Mouse (Mus musculus): ENCODE measurements around the gene Eif2s1. TPM values are rescaled to one million over a fixed set of nuclear protein-coding genes. Genes with fewer than 3 reads are reported as not detected.
A peak's percentile ranks its signal among the peaks of the same experiment; 100 is the strongest.

The Eif2s1 gene
- polyA plus RNA-seq, 1 experiment from 2014 or later = 70.4 TPM

GRCm38 (mm10) chr12:78874581-78874980, 13.0 kb downstream of the Eif2s1 start:
- ChIA-PET CTCF (no interaction called here), POLR2A (no interaction called here)
- ATAC-seq (no peak), DNase-seq (ENCODE audit: low read depth, low spot score) (no peak)
- in situ Hi-C loops (cut with MboI; ENCODE audit: low pct_unique_long_range_greater_than_20kb) = no loop called here
- TF ChIP-seq CTCF (IDR thresholded peaks at IDR 0.05) = peak; percentile 28
- H3K27me3 ChIP-seq = no peaks in the 10 kb centered on the region

GRCm38 (mm10) chr12:78890062-78890461, 28.4 kb downstream of the Eif2s1 start:
- no peak for DNase-seq (ENCODE audit: low read depth, low spot score)
- TF ChIP-seq CTCF (IDR thresholded peaks at IDR 0.05) = no peak
- no peaks in the 10 kb centered on the region for H3K27me3 ChIP-seq
- CTCF ChIA-PET = interaction anchor here (2.3 kb wide), 1 partner anchor 10 kb away, joined by 7 read pairs; no protein-coding TSS in a partner anchor
- POLR2A ChIA-PET = no interaction called here
- ATAC-seq = no peak
- in situ Hi-C loops (cut with MboI; ENCODE audit: low pct_unique_long_range_greater_than_20kb) = no loop called here

GRCm38 (mm10) chr12:78891149-78891548, 29.5 kb downstream of the Eif2s1 start:
- DNase-seq (ENCODE audit: low read depth, low spot score) (no peak), ATAC-seq (no peak)
- in situ Hi-C loops (cut with MboI; ENCODE audit: low pct_unique_long_range_greater_than_20kb) = no loop called here
- H3K27me3 ChIP-seq = no peaks in the 10 kb centered on the region
- ChIA-PET POLR2A (no interaction called here), CTCF (interaction anchor here (1.0 kb wide), 1 partner anchor 10 kb away, joined by 3 read pairs; no protein-coding TSS in a partner anchor)
- TF ChIP-seq CTCF (IDR thresholded peaks at IDR 0.05) = no peak

DNA sequence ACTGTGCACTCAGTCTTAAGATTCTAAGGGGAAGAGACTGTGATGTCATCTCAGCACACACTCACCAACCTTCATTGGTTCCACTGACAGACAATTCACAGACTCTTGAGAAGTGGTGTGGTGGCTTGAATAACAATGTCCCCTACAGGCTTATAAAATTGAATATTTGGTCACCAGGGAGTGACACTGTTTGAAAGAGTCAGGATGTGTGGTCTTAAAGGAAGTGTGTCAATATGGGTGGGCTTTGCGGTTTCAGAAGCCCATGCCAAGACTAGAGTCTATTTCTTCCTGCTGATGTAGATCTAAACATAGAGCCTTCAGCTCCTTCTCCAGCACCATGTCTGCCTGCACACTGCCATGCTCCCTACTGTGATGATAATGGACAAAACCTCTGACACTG, 36.2 kb downstream of the Eif2s1 start:
- in situ Hi-C loops (cut with MboI; ENCODE audit: low pct_unique_long_range_greater_than_20kb) = no loop called here
- no peak for ATAC-seq
- DNase-seq (ENCODE audit: low read depth, low spot score) = no peak
- CTCF ChIA-PET = interaction anchor here (1.1 kb wide), 1 partner anchor 12 kb away, joined by 3 read pairs; no protein-coding TSS in a partner anchor
- POLR2A ChIA-PET = no interaction called here
- no peaks in the 10 kb centered on the region for H3K27me3 ChIP-seq
- no peak for TF ChIP-seq CTCF (IDR thresholded peaks at IDR 0.05)

DNA sequence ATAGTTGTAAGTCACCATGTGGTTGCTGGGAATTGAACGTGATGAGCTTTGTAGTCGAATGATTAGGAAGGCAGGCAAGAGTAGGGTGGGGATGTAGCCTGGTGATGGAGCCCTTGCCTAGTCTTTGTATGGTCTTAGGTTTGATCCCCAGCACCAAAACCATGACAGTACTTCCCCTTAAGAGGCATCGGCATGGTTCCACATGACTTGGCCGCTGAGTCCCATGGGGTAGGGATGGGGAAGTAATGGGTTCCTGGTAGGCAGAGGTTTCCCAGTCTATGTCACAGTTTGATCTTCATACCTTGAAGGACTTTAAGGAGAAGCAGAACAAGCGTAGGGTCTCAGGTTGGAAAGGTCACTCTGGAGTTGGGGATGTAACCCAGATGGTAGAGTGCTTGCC, 39.8 kb downstream of the Eif2s1 start:
- POLR2A ChIA-PET = no interaction called here
- TF ChIP-seq CTCF (IDR thresholded peaks at IDR 0.05) = no peak
- H3K27me3 ChIP-seq = no peaks in the 10 kb centered on the region
- DNase-seq (ENCODE audit: low read depth, low spot score) = no peak
- in situ Hi-C loops (cut with MboI; ENCODE audit: low pct_unique_long_range_greater_than_20kb) = no loop called here
- ATAC-seq = no peak
- CTCF ChIA-PET = no interaction called here

DNA sequence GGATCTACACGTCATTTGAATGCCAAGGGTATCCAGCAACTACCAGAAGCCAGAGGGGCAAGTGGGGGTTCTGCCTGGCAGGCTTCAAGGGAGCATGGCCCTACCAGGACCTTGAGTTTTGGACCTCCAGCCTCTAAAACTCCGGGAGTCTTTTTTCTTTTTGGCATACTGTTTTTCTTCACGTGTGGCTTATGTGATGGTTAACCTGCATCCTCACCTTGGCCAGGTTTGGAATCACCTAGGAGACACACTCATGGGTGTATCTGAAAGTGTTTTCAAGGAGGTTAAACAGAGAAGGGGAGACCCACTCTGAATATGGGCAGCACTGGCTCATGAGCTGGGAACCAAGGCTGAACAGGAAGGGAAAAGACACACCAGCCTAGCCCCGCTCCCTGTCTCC, 41.7 kb downstream of the Eif2s1 start:
- ATAC-seq (no peak), DNase-seq (ENCODE audit: low read depth, low spot score) (no peak)
- CTCF ChIA-PET = no interaction called here
- in situ Hi-C loops (cut with MboI; ENCODE audit: low pct_unique_long_range_greater_than_20kb) = no loop called here
- TF ChIP-seq CTCF (IDR thresholded peaks at IDR 0.05) = no peak
- H3K27me3 ChIP-seq = no peaks in the 10 kb centered on the region
- POLR2A ChIA-PET = no interaction called here

DNA sequence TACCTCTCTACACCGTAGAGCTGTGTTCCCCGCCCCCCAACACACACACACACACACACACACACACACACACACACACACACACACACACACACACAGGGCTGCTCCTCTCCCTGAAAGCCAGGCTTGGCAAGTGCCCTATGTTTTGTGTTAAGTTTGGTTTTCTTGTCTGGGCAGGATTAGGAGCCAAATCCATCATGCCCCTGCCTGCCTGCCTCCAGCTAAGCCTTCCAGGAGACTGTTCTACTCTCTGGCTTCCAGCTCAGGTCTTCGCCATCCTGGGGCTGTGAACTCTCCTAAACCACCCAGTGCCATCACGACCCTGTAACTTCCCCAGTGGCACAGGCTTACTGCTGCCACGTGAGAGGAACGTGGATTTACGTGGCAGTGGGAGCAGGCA, 42.9 kb downstream of the Eif2s1 start:
- in situ Hi-C loops (cut with MboI; ENCODE audit: low pct_unique_long_range_greater_than_20kb) = no loop called here
- CTCF ChIA-PET = no interaction called here
- POLR2A ChIA-PET = interaction anchor here (0.7 kb wide), 1 partner anchor 15 kb away, joined by 4 read pairs; no protein-coding TSS in a partner anchor
- ATAC-seq (no peak), DNase-seq (ENCODE audit: low read depth, low spot score) (no peak)
- H3K27me3 ChIP-seq = no peaks in the 10 kb centered on the region
- no peak for TF ChIP-seq CTCF (IDR thresholded peaks at IDR 0.05)

DNA sequence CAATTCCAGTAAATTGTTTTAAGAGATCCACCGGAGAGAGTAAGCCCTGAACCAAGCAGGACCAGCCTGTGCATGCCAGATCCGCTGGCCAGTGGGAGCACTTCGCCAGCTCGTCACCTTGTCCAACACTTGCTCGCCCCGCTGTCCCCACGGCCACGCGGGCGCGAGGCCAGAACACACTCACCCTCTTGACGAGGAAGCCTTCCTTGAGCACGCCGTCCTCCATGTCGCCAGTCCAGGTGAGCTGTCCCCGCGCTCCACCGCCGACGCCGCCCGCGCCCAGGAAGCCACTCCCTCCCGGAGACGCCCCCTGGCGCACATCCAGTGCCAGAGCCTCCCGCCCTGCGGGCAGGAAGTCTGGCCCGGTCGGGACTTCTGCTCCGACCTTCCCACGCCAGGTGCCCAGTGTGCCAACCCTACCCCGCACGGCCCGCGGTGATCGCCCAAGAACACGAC, 45.1 kb downstream of the Eif2s1 start, which contains the start of gene Plek2:
Plek2 (minus strand) TSS at position 258 of the 456 bp plus-strand sequence.
- ATAC-seq (no peak), DNase-seq (ENCODE audit: low read depth, low spot score) (no peak)
- in situ Hi-C loops (cut with MboI; ENCODE audit: low pct_unique_long_range_greater_than_20kb) = no loop called here
- ChIA-PET POLR2A (no interaction called here), CTCF (no interaction called here)
- TF ChIP-seq CTCF (IDR thresholded peaks at IDR 0.05) = no peak
- H3K27me3 ChIP-seq = no peaks in the 10 kb centered on the region

DNA sequence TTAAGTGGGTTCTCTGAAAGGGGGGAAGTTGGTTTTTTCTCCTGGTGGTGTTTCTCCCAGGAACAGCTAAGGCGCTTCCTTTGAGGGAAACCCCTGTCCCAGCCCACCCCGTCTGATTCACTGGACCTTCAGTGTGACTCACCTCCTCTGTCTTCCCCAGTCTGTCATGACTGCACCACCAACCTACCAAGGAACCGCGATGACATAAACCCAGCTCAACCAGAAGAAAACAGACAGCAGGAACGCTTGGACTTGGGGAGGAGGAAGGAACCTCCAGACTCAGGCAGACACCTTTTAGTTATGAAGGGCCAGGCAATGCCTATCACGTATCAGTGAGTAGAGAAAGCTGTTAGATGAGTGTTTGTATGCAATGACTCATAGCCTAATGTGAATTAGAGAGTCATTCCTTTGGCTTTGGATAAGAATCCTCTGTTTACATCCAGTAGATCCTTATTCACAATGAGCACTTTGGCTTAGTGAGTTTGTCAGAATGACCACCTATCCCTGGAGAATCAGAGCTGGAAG, 46.5 kb downstream of the Eif2s1 start:
- ATAC-seq (peak; percentile 79), DNase-seq (ENCODE audit: low read depth, low spot score) (peak; percentile 65)
- TF ChIP-seq CTCF (IDR thresholded peaks at IDR 0.05) = no peak
- no peaks in the 10 kb centered on the region for H3K27me3 ChIP-seq
- ChIA-PET CTCF (interaction anchor here (1.0 to 1.5 kb wide), 2 partner anchors 20 to 184 kb away, joined by 4 read pairs; no protein-coding TSS in a partner anchor), POLR2A (no interaction called here)
- in situ Hi-C loops (cut with MboI; ENCODE audit: low pct_unique_long_range_greater_than_20kb) = no loop called here

DNA sequence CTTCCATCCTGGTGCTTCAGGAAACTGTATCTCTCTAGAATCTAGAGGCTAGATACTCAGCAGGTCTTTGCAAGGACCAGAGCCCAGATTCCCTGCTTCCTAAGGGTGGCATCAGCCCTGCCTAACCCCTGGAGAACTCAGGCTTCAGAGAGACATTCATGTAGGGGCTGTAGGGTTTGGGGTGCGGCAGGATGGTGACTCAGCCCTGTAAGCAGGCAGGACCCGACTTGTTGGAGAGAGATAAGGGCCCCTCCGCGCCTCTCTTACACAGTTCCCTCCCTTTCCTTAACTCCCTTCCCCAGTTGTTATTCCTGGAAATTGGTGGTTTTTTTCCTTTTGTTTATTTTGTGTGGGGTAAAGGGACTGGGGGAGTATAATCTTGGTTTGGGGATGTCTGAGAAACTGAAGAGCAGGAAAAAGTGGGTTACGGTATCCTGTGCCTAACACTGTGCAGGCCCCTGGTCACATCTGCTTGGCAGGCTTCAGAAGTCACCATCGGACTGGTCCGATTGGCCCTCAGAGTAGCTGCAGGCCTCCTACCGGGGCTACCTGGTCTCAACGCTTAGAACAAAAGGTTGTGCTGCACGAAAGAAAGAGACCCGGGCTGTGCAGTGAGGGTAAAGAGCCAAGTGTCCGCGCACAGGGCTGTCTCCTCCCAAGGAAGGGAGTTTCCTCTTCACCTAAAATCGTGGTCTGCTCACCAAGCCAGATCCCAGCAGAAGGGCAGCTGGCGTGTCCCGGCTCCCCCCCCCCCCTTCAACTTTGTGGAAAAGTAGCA, 49.3 kb downstream of the Eif2s1 start:
- DNase-seq (ENCODE audit: low read depth, low spot score) (no peak), ATAC-seq (no peak)
- in situ Hi-C loops (cut with MboI; ENCODE audit: low pct_unique_long_range_greater_than_20kb) = no loop called here
- CTCF ChIA-PET = interaction anchor here (1.2 to 1.3 kb wide), 2 partner anchors 8 to 12 kb away, joined by 3 to 4 read pairs; no protein-coding TSS in a partner anchor
- POLR2A ChIA-PET = no interaction called here
- no peaks in the 10 kb centered on the region for H3K27me3 ChIP-seq
- no peak for TF ChIP-seq CTCF (IDR thresholded peaks at IDR 0.05)

DNA sequence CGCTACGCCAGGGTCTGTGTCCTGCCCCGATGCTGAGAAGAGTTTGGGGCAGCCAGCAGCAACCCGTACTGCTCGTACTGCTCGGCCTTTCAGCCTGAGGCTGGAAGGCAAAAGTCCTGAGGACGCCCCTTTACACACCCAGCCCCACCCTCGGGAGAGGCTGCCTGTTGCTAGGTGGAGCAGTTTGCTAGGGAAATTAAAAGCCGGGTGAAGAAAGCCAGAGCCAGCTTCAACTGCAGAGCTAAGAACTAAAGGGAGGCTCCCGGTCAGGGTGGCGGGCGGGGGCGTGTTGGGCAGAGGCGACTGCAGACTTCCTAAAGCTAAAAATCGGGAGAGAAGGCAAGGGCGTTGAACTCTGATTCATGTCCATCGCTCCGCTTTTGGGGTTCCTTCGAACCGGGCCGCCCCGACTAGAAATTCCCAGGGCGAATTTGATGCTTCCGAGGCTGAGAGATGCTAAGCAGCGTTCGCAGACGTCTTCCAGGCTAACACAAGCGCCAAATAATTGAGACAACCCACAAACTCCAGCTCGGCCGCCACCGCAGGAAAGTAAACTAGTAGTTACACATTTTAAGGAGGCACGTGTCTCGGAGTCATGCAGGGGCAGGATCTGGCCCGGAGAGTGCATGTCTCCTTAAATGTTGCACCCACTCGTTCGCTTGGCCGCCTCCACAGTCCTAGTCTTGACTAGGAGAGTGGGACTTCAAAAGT, 50.2 kb downstream of the Eif2s1 start:
- DNase-seq (ENCODE audit: low read depth, low spot score) (no peak), ATAC-seq (no peak)
- in situ Hi-C loops (cut with MboI; ENCODE audit: low pct_unique_long_range_greater_than_20kb) = no loop called here
- ChIA-PET CTCF (no interaction called here), POLR2A (no interaction called here)
- TF ChIP-seq CTCF (IDR thresholded peaks at IDR 0.05) = no peak
- H3K27me3 ChIP-seq = no peaks in the 10 kb centered on the region
